Mouse (Mus musculus): ENCODE measurements around the gene Fam180a. TPM values are rescaled to one million over a fixed set of nuclear protein-coding genes. Genes with fewer than 3 reads are reported as not detected.

Gene Fam180a
- polyA plus RNA-seq, 1 experiment from 2014 or later = 0.39 TPM

DNA sequence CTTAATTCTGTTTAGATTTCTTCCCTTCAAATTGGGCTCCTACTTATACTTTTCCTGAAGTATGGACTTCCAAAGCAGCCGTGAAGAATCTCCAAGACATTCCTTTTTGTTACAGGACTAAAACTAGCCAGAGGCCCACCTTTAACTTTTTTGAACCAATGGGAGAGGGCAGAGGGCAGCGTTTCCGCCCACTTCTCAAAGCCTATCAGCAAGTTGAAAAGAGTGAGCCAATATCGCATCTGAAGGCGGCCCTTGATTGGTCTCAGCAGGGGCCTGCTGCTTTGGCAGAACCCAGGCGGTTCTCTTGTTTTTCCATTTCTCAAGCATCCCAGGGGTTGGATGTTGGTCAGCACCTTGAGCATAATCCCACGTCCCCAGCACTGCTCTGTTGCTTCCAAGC is 17.9 kb downstream of the Fam180a start, which contains the start of gene Slc13a4:
TSS of gene Slc13a4 (minus strand) at position 95 of the 400 bp plus-strand sequence.
- H3K4me2 ChIP-seq (replicated peaks) = no peak within 1 kb of the TSS
- no peak within 1 kb of the TSS for H3K4me3 ChIP-seq
- H3K4me1 ChIP-seq = no peaks in the 10 kb centered on the region
- 21% methylated on average over 7 of the region's 7 CpGs for WGBS
- H3K9me3 ChIP-seq (replicated peaks) = no peaks in the 10 kb centered on the region
- H3K27me3 ChIP-seq = no peaks in the 10 kb centered on the region
- no peaks in the 10 kb centered on the region for H3K36me3 ChIP-seq
- no peak within 1 kb of the TSS for H3K27ac ChIP-seq
- no peak for ATAC-seq (ENCODE audit: low FRiP score)
- no peak within 1 kb of the TSS for H3K9ac ChIP-seq

DNA sequence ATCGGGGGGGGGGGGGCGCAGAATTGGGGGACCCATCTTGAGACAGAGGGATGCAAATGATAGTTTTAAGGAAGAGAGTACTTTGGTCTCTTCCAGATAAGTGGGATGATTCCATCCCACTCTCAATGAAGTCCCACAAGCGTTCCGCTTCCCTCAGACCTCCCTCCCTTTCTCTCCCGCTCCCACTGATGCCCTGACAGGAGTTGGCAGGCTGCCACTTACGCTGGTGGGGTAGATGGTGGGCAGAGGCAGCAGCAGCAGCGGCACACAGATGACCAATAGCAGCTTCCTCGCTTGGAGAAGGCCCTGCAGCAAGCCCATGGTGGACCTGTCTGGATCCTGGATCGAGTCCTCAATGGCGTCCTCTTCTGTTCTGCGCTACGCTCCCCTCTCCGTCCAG is 18.8 kb downstream of the Fam180a start:
- no peak overlapping the region for H3K9ac ChIP-seq
- ATAC-seq (ENCODE audit: low FRiP score) = no peak
- no peak overlapping the region for H3K4me2 ChIP-seq (replicated peaks)
- WGBS = 73% methylated on average over 13 of the region's 13 CpGs
- H3K36me3 ChIP-seq = no peaks in the 10 kb centered on the region
- H3K9me3 ChIP-seq (replicated peaks) = no peaks in the 10 kb centered on the region
- H3K27ac ChIP-seq = no peak overlapping the region
- H3K27me3 ChIP-seq = no peaks in the 10 kb centered on the region
- H3K4me1 ChIP-seq = no peaks in the 10 kb centered on the region
- no peak overlapping the region for H3K4me3 ChIP-seq

DNA sequence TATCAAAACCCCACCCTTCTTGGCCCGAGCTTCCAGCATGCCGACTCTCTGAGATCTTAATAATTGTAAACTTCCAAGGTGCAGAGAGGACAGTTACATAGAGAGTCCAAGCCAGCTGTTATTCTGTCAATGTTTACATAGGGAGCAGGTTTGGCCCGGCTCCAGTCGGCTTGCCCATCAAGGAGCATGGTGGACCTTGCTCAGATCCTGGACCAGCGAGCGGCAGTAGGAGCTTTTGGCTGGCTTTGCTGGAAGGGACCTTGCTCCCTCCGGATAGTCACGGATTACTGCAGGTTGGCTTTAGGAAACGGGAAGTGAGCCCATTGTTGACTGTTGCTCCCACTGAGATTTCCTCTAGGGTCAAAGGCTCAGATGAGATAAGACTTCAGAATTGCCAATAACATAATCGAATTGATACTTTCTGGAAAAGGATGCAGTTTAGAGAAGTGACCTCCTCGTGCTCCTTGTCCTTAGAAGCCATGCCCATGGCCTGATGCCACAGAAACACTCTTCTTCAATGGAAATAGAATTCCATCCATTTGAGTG is 22.5 kb downstream of the Fam180a start:
- Histone ChIP-seq H3K9ac (no peak overlapping the region), H3K9me3 (replicated peaks) (no peaks in the 10 kb centered on the region), H3K36me3 (no peaks in the 10 kb centered on the region), H3K4me3 (no peak overlapping the region), H3K27me3 (no peaks in the 10 kb centered on the region), H3K27ac (no peak overlapping the region), H3K4me2 (replicated peaks) (no peak overlapping the region), H3K4me1 (no peaks in the 10 kb centered on the region)
- WGBS = 89% methylated on average over 11 of the region's 11 CpGs
- no peak for ATAC-seq (ENCODE audit: low FRiP score)

DNA sequence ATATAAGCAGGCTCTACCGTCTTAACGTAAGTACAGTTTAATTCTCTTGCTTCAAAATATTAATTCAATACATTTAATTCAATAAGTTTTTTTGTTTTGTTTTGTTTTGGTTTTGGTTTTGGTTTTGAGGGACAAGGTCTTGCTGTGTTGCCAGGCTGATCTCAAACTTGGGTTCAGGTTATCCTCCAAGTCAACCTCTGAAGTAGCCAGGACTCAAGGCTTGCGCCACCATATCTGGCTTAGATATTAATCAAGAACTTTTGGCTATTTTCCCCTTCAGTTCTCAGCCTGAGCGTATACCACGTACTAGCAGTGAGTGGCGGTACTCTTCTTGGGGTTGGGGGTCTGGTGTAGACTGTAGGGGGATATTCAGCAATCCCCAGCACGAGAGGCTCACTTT is 23.4 kb downstream of the Fam180a start:
- H3K36me3 ChIP-seq = no peaks in the 10 kb centered on the region
- no peak overlapping the region for H3K27ac ChIP-seq
- ATAC-seq (ENCODE audit: low FRiP score) = no peak
- H3K9ac ChIP-seq = no peak overlapping the region
- H3K4me1 ChIP-seq = no peaks in the 10 kb centered on the region
- no peaks in the 10 kb centered on the region for H3K9me3 ChIP-seq (replicated peaks)
- H3K4me2 ChIP-seq (replicated peaks) = no peak overlapping the region
- no peak overlapping the region for H3K4me3 ChIP-seq
- no peaks in the 10 kb centered on the region for H3K27me3 ChIP-seq
- 93% methylated on average over 7 of the region's 7 CpGs for WGBS

DNA sequence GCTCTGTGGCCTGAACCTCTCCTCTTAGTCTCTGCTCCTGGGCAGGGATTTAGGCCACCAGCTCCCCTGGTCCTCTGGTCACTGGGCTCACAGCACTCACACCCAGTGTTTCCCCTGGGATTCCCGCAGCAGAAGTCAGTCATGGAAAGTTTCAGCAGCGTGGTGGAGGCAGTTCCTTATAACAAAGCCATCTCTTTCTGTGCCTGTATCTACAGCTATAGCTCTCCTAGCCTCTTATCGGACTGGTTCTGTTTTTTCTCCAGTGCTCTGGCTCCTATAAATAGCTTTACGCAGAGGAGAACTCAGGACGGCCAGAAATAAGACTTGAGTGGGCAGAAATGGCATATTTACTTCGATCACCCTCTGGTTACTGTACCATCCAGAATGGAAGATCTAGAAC is 27.6 kb downstream of the Fam180a start:
- Histone ChIP-seq H3K36me3 (no peaks in the 10 kb centered on the region), H3K4me1 (no peaks in the 10 kb centered on the region; the same call in 1 of the 2 replicates), H3K9me3 (replicated peaks) (no peaks in the 10 kb centered on the region), H3K4me2 (replicated peaks) (no peak overlapping the region), H3K27ac (no peak overlapping the region), H3K4me3 (no peak overlapping the region), H3K9ac (no peak overlapping the region), H3K27me3 (no peaks in the 10 kb centered on the region)
- ATAC-seq (ENCODE audit: low FRiP score) = no peak
- WGBS = 90% methylated on average over 6 of the region's 6 CpGs

DNA sequence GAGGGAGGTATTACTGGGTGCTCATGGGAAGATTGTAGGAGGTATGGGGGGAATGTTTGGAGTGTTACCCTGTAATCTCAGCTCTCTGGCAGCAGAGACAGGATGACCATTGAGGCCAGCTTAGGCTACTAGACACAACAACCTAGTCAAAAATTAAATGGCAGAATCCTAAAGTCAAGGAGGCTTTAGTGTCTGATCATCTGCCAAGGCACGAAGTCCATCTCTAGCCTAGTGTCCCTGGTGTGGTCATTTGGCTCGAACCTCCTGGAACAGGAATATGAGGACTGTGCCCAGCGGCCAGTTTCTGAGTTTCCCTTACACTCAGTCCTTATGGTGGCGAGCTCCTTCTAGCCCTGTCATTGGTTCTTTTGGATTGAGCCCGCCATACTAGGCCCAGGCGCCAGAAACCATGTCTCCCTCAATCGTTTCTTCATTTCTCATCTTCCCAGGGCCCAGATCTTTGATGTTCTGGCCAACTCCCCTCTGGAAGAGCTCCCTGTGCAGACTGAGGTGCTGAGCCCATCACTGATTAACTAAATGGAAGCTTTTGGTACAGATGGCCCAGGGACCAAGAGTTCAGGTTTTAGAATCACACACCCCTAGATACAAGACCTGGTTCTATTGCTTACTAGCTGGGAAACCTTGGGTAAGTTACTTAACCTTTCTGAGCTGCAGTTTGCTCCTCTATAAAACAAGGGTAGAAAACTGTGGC is 28.3 kb downstream of the Fam180a start:
- Histone ChIP-seq H3K9ac (no peak overlapping the region), H3K27me3 (no peaks in the 10 kb centered on the region), H3K4me1 (no peaks in the 10 kb centered on the region; the same call in 1 of the 2 replicates), H3K4me2 (replicated peaks) (no peak overlapping the region), H3K27ac (no peak overlapping the region), H3K36me3 (no peaks in the 10 kb centered on the region), H3K9me3 (replicated peaks) (no peaks in the 10 kb centered on the region), H3K4me3 (no peak overlapping the region)
- WGBS = 95% methylated on average over 7 of the region's 7 CpGs
- ATAC-seq (ENCODE audit: low FRiP score) = no peak

DNA sequence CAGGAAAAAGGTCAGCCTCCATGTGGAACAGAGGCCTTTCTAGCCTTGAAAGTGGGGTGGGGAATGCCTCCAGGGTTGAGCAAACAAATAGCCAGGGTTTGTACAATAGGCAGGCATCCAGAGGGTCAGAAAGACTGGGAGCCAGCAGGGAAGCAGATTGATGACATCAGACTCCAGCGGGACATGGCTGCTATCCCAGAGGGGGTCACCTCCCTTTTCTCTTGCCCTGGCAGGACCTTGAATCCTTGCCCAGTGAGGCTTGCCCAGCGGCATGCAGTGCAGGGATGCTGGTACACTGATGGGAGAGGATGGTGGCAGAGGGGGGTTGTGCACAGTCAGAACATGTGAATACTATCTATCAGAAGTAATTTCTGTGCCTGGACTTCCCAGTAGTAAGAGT is 28.9 kb downstream of the Fam180a start:
- Histone ChIP-seq H3K4me1 (no peaks in the 10 kb centered on the region; the same call in 1 of the 2 replicates), H3K9me3 (replicated peaks) (no peaks in the 10 kb centered on the region), H3K27me3 (no peaks in the 10 kb centered on the region), H3K4me2 (replicated peaks) (no peak overlapping the region), H3K9ac (no peak overlapping the region), H3K27ac (no peak overlapping the region), H3K4me3 (no peak overlapping the region), H3K36me3 (no peaks in the 10 kb centered on the region)
- no peak for ATAC-seq (ENCODE audit: low FRiP score)
- WGBS = 48% methylated on average over 2 of the region's 2 CpGs

DNA sequence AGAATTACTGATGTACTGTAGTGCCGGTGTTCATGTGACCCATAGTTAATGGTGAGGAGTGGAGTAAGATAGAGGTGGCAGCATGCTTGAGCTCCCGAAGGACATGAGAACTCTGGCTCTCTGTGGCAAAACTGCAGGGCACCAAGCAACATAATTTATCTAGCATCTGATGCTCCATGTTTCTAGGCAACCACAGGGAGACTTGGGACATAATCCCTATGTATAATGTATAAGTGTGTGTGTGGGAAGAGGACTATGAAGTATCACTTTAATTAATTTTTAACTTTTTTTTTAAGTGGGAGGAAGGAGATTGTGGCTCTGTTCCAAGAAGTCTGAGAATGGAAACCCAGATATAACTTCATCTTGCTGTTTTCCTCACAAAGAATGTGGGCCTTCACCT is 31.0 kb downstream of the Fam180a start:
- no peaks in the 10 kb centered on the region for H3K9me3 ChIP-seq (replicated peaks)
- no peaks in the 10 kb centered on the region for H3K27me3 ChIP-seq
- H3K4me2 ChIP-seq (replicated peaks) = no peak overlapping the region
- H3K4me3 ChIP-seq = no peak overlapping the region
- no peak overlapping the region for H3K9ac ChIP-seq
- H3K4me1 ChIP-seq = no peaks in the 10 kb centered on the region; the same call in 1 of the 2 replicates
- H3K27ac ChIP-seq = no peak overlapping the region
- 69% methylated on average over 2 of the region's 2 CpGs for WGBS
- H3K36me3 ChIP-seq = no peaks in the 10 kb centered on the region
- ATAC-seq (ENCODE audit: low FRiP score) = no peak

DNA sequence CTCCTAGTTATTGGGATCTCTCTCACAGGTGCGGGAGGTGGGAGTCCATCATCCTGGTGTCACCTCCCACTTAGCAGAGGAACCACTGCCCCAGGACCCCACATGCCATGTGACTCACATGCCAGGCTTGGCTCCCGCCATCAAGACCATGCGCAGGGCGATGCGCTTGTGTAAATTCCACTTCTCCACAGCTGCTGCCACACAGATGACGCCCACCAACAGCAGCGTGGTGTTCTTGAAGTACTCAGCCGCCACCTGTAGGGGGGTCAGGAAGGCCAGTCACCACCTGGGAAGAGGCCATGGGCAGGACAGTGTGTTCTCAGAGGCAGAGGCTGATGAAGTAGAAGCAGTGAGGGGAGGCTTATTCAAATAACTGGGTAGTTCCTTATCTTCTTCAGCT is 36.3 kb downstream of the Fam180a start:
- WGBS = 87% methylated on average over 8 of the region's 8 CpGs
- peaks cover 12% of the 10 kb centered on the region for H3K4me1 ChIP-seq

DNA sequence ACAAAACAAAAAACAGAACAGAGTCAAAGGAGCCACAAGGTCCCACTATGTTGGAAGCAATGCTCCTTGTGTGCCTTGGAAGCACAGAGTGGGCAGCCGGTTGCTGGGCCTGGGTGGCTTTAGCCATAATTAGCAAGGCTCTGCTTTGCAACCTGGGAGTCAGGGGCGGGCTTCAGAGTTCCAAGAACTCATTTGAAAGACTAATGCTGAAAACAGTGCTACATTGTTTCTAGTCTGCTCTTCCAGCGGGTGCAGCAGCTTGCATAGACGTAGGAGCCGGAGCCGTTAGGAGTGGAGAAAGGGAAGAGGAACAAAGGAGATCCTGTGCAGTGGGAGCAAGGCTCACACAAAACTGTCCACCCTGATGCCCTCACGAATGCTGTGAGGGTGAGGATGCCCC is 37.0 kb downstream of the Fam180a start:
- Histone ChIP-seq H3K36me3 (no peaks in the 10 kb centered on the region), H3K4me3 (no peak overlapping the region), H3K9me3 (replicated peaks) (no peaks in the 10 kb centered on the region), H3K4me2 (replicated peaks) (0 out of 2 replicates have a peak overlapping the region, but pooled peaks have one; percentile 11), H3K27me3 (no peaks in the 10 kb centered on the region), H3K4me1 (peaks cover 12% of the 10 kb centered on the region), H3K27ac (peak overlapping the region; percentile 64), H3K9ac (no peak overlapping the region)
- peak; percentile 62 for ATAC-seq (ENCODE audit: low FRiP score)
- WGBS = 24% methylated on average over 7 of the region's 7 CpGs

More for the DNA sequence above, 36.3 kb downstream of the Fam180a start:
- Histone ChIP-seq H3K9ac (no peak overlapping the region), H3K9me3 (replicated peaks) (no peaks in the 10 kb centered on the region), H3K36me3 (no peaks in the 10 kb centered on the region), H3K27ac (no peak overlapping the region), H3K27me3 (no peaks in the 10 kb centered on the region), H3K4me3 (no peak overlapping the region), H3K4me2 (replicated peaks) (no peak overlapping the region)
- ATAC-seq (ENCODE audit: low FRiP score) = no peak

DNA sequence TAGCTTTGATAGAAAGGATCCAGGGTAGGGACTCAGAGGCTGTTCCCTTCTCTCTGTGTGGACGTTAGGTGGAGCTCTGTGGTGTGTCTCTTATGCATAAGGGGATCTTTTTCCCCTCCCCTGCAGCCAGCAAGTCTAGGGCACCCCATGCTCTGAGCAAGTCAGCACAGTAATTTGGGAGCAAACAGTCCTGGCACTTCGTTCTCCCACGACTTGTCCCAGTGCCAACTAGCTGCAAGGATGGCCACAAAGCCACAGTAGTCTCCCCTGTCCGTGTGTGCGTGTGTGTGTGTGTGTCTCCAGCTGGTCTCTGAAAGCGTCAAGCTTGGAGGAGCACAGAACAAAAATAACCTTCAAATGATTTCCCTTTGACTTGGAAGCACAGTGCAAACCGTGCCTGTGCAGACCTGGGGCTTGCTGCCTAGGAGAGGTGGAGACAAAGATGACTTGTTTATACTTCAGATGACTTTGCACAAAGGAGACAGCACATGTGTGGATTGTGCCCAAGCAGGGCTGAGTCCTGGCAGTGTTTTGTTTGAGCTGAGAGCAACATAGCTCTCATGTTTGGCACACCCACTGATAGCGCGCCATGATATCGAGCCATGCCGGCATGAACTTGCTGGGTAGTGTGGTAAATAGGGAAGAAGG is 37.7 kb downstream of the Fam180a start:
- H3K27me3 ChIP-seq = no peaks in the 10 kb centered on the region
- no peak overlapping the region for H3K4me2 ChIP-seq (replicated peaks)
- H3K27ac ChIP-seq = peak overlapping the region; percentile 64
- H3K9ac ChIP-seq = no peak overlapping the region
- peaks cover 12% of the 10 kb centered on the region for H3K4me1 ChIP-seq
- 72% methylated on average over 11 of the region's 11 CpGs for WGBS
- ATAC-seq (ENCODE audit: low FRiP score) = peak; percentile 61
- H3K9me3 ChIP-seq (replicated peaks) = no peaks in the 10 kb centered on the region
- no peak overlapping the region for H3K4me3 ChIP-seq
- no peaks in the 10 kb centered on the region for H3K36me3 ChIP-seq

DNA sequence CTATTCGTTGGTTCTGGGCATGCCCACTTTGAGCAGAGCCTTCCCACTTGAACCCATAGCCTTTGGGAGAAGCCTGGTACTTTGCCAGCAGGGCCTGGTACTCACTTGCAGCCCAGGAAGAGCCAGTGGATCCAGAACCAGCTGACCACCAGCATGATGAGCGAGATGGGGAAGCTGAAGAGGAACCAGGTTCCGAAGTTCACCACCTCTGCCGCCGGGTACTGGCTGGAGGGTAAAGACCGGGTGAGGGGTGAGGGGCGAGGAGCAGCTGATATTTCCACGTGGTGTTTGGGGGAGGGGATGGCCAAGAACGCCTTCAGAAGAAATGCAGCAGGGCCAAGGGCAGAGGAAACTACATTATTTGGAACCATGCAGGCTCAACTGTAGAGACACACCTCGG is 46.6 kb downstream of the Fam180a start:
- Histone ChIP-seq H3K4me2 (replicated peaks) (no peak overlapping the region), H3K4me3 (no peak overlapping the region), H3K27me3 (no peaks in the 10 kb centered on the region), H3K27ac (no peak overlapping the region), H3K4me1 (no peaks in the 10 kb centered on the region), H3K9ac (no peak overlapping the region), H3K9me3 (replicated peaks) (no peaks in the 10 kb centered on the region), H3K36me3 (no peaks in the 10 kb centered on the region)
- no peak for ATAC-seq (ENCODE audit: low FRiP score)
- 83% methylated on average over 10 of the region's 10 CpGs for WGBS

Data from hindbrain, embryonic 12.5 days (tissue).